Mouse (Mus musculus) MEL (cell line): ENCODE measurements at regions not wholly inside any gene's neighbourhood (a gene's known extent, or its start where the extent isn't known, plus 50 kb on each side); places are given as distances from the start of the nearest gene placed in this dataset.

Experiments used
- DNase-seq: peaks from one replicate; pipeline ENCODE4 v3.0.0; 2011; ENCODE audit warnings: low read depth, low spot score
- H3K27ac ChIP-seq: 2 replicates; pipeline ENCODE4 v1.5.1; 2012; ENCODE audit warnings: low read depth, mild to moderate bottlenecking, control low read depth, low read length, moderate library complexity; ENCODE audit not compliant: control insufficient read depth
- H3K27me3 ChIP-seq, 2 experiments: fragments of 150-350 bp in 1 of 2; sonication (generic) in 1 of 2; 2 replicates each; pipeline ENCODE4 v1.6.1; 2012; ENCODE audit warnings: low read length in 2 of 2, mild to moderate bottlenecking in 2 of 2, improper control_type of control experiment in 1 of 2, moderate library complexity in 1 of 2; ENCODE audit not compliant: insufficient read depth in 2 of 2, control insufficient read depth in 1 of 2
- H3K36me3 ChIP-seq, 2 experiments: 2 replicates each; pipeline ENCODE4 v1.6.1; 2012 to 2014; ENCODE audit warnings: low read length in 2 of 2, improper control_type of control experiment in 1 of 2, inconsistent platforms in 1 of 2, mild to moderate bottlenecking in 1 of 2; ENCODE audit not compliant: insufficient read depth in 2 of 2, control insufficient read depth in 1 of 2
- H3K4me1 ChIP-seq, 2 experiments: fragments of 150-350 bp in 1 of 2; sonication (generic) in 1 of 2; 2 replicates each; pipeline ENCODE4 v1.6.1; 2012; ENCODE audit warnings: low read length in 2 of 2, improper control_type of control experiment in 1 of 2, mild to moderate bottlenecking in 1 of 2; ENCODE audit not compliant: insufficient read depth in 2 of 2, control insufficient read depth in 1 of 2
- H3K4me3 ChIP-seq, 2 experiments: fragments of 150-350 bp in 1 of 2; sonication (generic) in 1 of 2; 2 replicates each; pipeline ENCODE4 v1.5.1; 2012; ENCODE audit warnings: low read depth in 2 of 2, low read length in 2 of 2, mild to moderate bottlenecking in 2 of 2, moderate library complexity in 2 of 2, control low read depth in 1 of 2, improper control_type of control experiment in 1 of 2; ENCODE audit not compliant: control insufficient read depth in 1 of 2, insufficient read depth in 1 of 2
- H3K79me2 ChIP-seq: 2 replicates; pipeline ENCODE4 v1.6.1; 2012; ENCODE audit warnings: mild to moderate bottlenecking, low read length, moderate library complexity; ENCODE audit not compliant: control insufficient read depth, poor library complexity, insufficient read depth
- H3K9ac ChIP-seq: 2 replicates; pipeline ENCODE4 v1.6.1; 2012; ENCODE audit warnings: low read depth, mild to moderate bottlenecking, control low read depth, low read length, moderate library complexity; ENCODE audit not compliant: control insufficient read depth, poor library complexity, severe bottlenecking
- H3K9me3 ChIP-seq: fragments of 150-350 bp; sonication (generic); replicated peaks from 2 replicates; pipeline ENCODE4 v1.6.1; 2012; ENCODE audit warnings: mild to moderate bottlenecking, low read length, improper control_type of control experiment, moderate library complexity; ENCODE audit not compliant: insufficient read depth
- BHLHE40 ChIP-seq: IDR thresholded peaks from 2 replicates; pipeline ENCODE4 v1.6.1; 2012; ENCODE audit warnings: low read depth, mild to moderate bottlenecking, inconsistent platforms, low read length, improper control_type of control experiment, borderline replicate concordance
- CHD2 ChIP-seq: IDR thresholded peaks from 2 replicates; pipeline ENCODE4 v1.6.1; 2011; ENCODE audit warnings: low read length, improper control_type of control experiment
- CTCF ChIP-seq, 3 experiments: IDR thresholded peaks in 2 of 3; conservative IDR thresholded peaks in 1 of 3; 2 replicates each; pipeline ENCODE4 v1.5.1; 2011 to 2012; ENCODE audit warnings: low read length in 3 of 3, low read depth in 2 of 3, mild to moderate bottlenecking in 2 of 3, improper control_type of control experiment in 1 of 3, inconsistent platforms in 1 of 3, mixed read lengths in 1 of 3, moderate library complexity in 1 of 3; ENCODE audit not compliant: control insufficient read depth in 1 of 3, insufficient read depth in 1 of 3, poor library complexity in 1 of 3, severe bottlenecking in 1 of 3
- E2F4 ChIP-seq: IDR thresholded peaks from 2 replicates; pipeline ENCODE4 v1.6.1; 2011; ENCODE audit warnings: low read depth, low read length, improper control_type of control experiment, borderline replicate concordance
- ELF1 ChIP-seq: IDR thresholded peaks from 2 replicates; pipeline ENCODE4 v1.6.1; 2014; ENCODE audit warnings: low read depth, mild to moderate bottlenecking, inconsistent platforms, low read length, improper control_type of control experiment, moderate library complexity
- ETS1 ChIP-seq: IDR thresholded peaks from 2 replicates; pipeline ENCODE4 v1.6.1; 2012; ENCODE audit warnings: low read depth, mild to moderate bottlenecking, inconsistent platforms, low read length, improper control_type of control experiment, moderate library complexity
- GABPA ChIP-seq: IDR thresholded peaks from 2 replicates; pipeline ENCODE4 v1.6.1; 2012; ENCODE audit warnings: low read depth, mild to moderate bottlenecking, inconsistent platforms, low read length, improper control_type of control experiment, moderate library complexity
- GATA1 ChIP-seq: IDR thresholded peaks from 2 replicates; pipeline ENCODE4 v1.6.1; 2011; ENCODE audit warnings: low read depth, low read length, improper control_type of control experiment
- HCFC1 ChIP-seq: IDR thresholded peaks from 2 replicates; pipeline ENCODE4 v1.6.1; 2012; ENCODE audit warnings: low read depth, mild to moderate bottlenecking, inconsistent platforms, low read length, improper control_type of control experiment, moderate library complexity
- JUND ChIP-seq: IDR thresholded peaks from 2 replicates; pipeline ENCODE4 v1.6.1; 2011; ENCODE audit warnings: low read depth, mild to moderate bottlenecking, improper control_type of control experiment, low read length
- KAT2A ChIP-seq: conservative IDR thresholded peaks from 2 replicates; pipeline ENCODE4 v1.6.1; 2012; ENCODE audit warnings: low read depth, low read length, improper control_type of control experiment, inconsistent platforms
- MEF2A ChIP-seq: IDR thresholded peaks from 2 replicates; pipeline ENCODE4 v1.6.1; 2014; ENCODE audit warnings: low read depth, mild to moderate bottlenecking, inconsistent platforms, low read length, improper control_type of control experiment; ENCODE audit not compliant: poor library complexity, insufficient replicate concordance, severe bottlenecking; ENCODE audit errors: extremely low read depth
- MXI1 ChIP-seq: IDR thresholded peaks from 2 replicates; pipeline ENCODE4 v1.6.1; 2011; ENCODE audit warnings: mild to moderate bottlenecking, low read depth, low read length, improper control_type of control experiment
- MYB ChIP-seq: IDR thresholded peaks from 2 replicates; pipeline ENCODE4 v1.6.1; 2011; ENCODE audit warnings: mild to moderate bottlenecking, low read depth, low read length, improper control_type of control experiment
- MYC ChIP-seq: IDR thresholded peaks from 2 replicates; pipeline ENCODE4 v1.6.1; 2011; ENCODE audit warnings: low read depth, mild to moderate bottlenecking, low read length, improper control_type of control experiment, moderate library complexity
- NELFE ChIP-seq: IDR thresholded peaks from 2 replicates; pipeline ENCODE4 v1.6.1; 2011; ENCODE audit warnings: low read depth, low read length, improper control_type of control experiment
- NRF1 ChIP-seq: IDR thresholded peaks from 2 replicates; pipeline ENCODE4 v1.6.1; 2014; ENCODE audit warnings: low read depth, mild to moderate bottlenecking, inconsistent platforms, low read length, improper control_type of control experiment, moderate library complexity; ENCODE audit not compliant: poor library complexity, insufficient read depth, severe bottlenecking
- POLR2A ChIP-seq, 2 experiments: IDR thresholded peaks; 2 replicates each; pipeline ENCODE4 v1.6.1; 2011 to 2012; ENCODE audit warnings: low read length in 2 of 2, mild to moderate bottlenecking in 2 of 2, control low read depth in 1 of 2, improper control_type of control experiment in 1 of 2, low read depth in 1 of 2, moderate library complexity in 1 of 2; ENCODE audit not compliant: control insufficient read depth in 1 of 2, insufficient read depth in 1 of 2, poor library complexity in 1 of 2
- POLR2AphosphoS2 ChIP-seq: IDR thresholded peaks from 2 replicates; pipeline ENCODE4 v1.6.1; 2011; ENCODE audit warnings: low read length, improper control_type of control experiment
- POLR2AphosphoS5 ChIP-seq: IDR thresholded peaks from 2 replicates; pipeline ENCODE4 v1.6.1; 2012; ENCODE audit warnings: low read depth, borderline replicate concordance, mild to moderate bottlenecking, inconsistent platforms, low read length, moderate library complexity, mixed read lengths
- RAD21 ChIP-seq: IDR thresholded peaks from 2 replicates; pipeline ENCODE4 v1.6.1; 2011; ENCODE audit warnings: mild to moderate bottlenecking, low read depth, low read length, improper control_type of control experiment
- RCOR1 ChIP-seq: IDR thresholded peaks from 2 replicates; pipeline ENCODE4 v1.6.1; 2012; ENCODE audit warnings: low read depth, mild to moderate bottlenecking, inconsistent platforms, low read length, improper control_type of control experiment
- SIN3A ChIP-seq: IDR thresholded peaks from 2 replicates; pipeline ENCODE4 v1.6.1; 2012; ENCODE audit warnings: low read length, improper control_type of control experiment, inconsistent platforms
- SMC3 ChIP-seq: IDR thresholded peaks from 2 replicates; pipeline ENCODE4 v1.6.1; 2011; ENCODE audit warnings: low read depth, low read length, improper control_type of control experiment
- TAL1 ChIP-seq: IDR thresholded peaks from 2 replicates; pipeline ENCODE4 v1.6.1; 2012; ENCODE audit warnings: mild to moderate bottlenecking, inconsistent platforms, low read length, moderate library complexity, mixed read lengths
- TBP ChIP-seq: IDR thresholded peaks from 2 replicates; pipeline ENCODE4 v1.8.0; 2011; ENCODE audit warnings: low read depth, low read length, improper control_type of control experiment
- UBTF ChIP-seq: IDR thresholded peaks from 2 replicates; pipeline ENCODE4 v1.6.1; 2012; ENCODE audit warnings: low read depth, mild to moderate bottlenecking, inconsistent platforms, low read length, improper control_type of control experiment, moderate library complexity, borderline replicate concordance; ENCODE audit not compliant: insufficient read depth
- USF1 ChIP-seq: IDR thresholded peaks from 2 replicates; pipeline ENCODE4 v1.6.1; 2014; ENCODE audit warnings: low read depth, mild to moderate bottlenecking, inconsistent platforms, low read length, improper control_type of control experiment, moderate library complexity
- USF2 ChIP-seq, 2 experiments: IDR thresholded peaks; 2 replicates each; pipeline ENCODE4 v1.6.1; 2011 to 2012; ENCODE audit warnings: improper control_type of control experiment in 2 of 2, low read length in 2 of 2, borderline replicate concordance in 1 of 2, inconsistent platforms in 1 of 2, low read depth in 1 of 2, mild to moderate bottlenecking in 1 of 2; ENCODE audit not compliant: insufficient read depth in 1 of 2
- ZKSCAN1 ChIP-seq: IDR thresholded peaks from 2 replicates; pipeline ENCODE4 v1.6.1; 2012; ENCODE audit warnings: low read depth, mild to moderate bottlenecking, inconsistent platforms, low read length, improper control_type of control experiment, moderate library complexity
- ZNF384 ChIP-seq: IDR thresholded peaks from 2 replicates; pipeline ENCODE4 v1.6.1; 2012; ENCODE audit warnings: low read depth, mild to moderate bottlenecking, inconsistent platforms, low read length, improper control_type of control experiment

GRCm38 (mm10) chr8:109360081-109360715 is 133.6 kb upstream of the Pmfbp1 start:
- no peak for DNase-seq
- Histone ChIP-seq H3K79me2 (no peaks in the 10 kb centered on the region), H3K4me1 (no peaks in the 10 kb centered on the region), H3K36me3 (no peaks in the 10 kb centered on the region), H3K9me3 (no peaks in the 10 kb centered on the region), H3K9ac (no peak overlapping the region), H3K27me3 (no peaks in the 10 kb centered on the region), H3K27ac (no peak overlapping the region), H3K4me3 (no peak overlapping the region)
- TF ChIP-seq BHLHE40 = no peak
- no peak for TF ChIP-seq GATA1
- TF ChIP-seq POLR2AphosphoS2 = no peak
- no peak for TF ChIP-seq TBP
- TF ChIP-seq RCOR1 = no peak
- TF ChIP-seq MEF2A = no peak
- no peak for TF ChIP-seq UBTF
- TF ChIP-seq MYB = no peak
- TF ChIP-seq E2F4 = no peak
- TF ChIP-seq CHD2 = no peak
- no peak for TF ChIP-seq RAD21
- TF ChIP-seq ETS1 = no peak
- TF ChIP-seq POLR2A (IDR thresholded peaks at IDR 0.05; ENCODE audit: control insufficient read depth in 1 of 2, insufficient read depth in 1 of 2, low read depth in 1 of 2, low read length in 2 of 2, poor library complexity in 1 of 2) = no peak
- no peak for TF ChIP-seq MXI1
- TF ChIP-seq GABPA = no peak
- no peak for TF ChIP-seq MYC
- no peak for TF ChIP-seq POLR2AphosphoS5
- no peak for TF ChIP-seq TAL1
- TF ChIP-seq JUND = no peak
- no peak for TF ChIP-seq CTCF (IDR thresholded peaks at IDR 0.05 in 2 of 3, conservative IDR thresholded peaks at IDR 0.05 in 1 of 3; ENCODE audit: control insufficient read depth in 1 of 3, insufficient read depth in 1 of 3, low read depth in 2 of 3, low read length in 3 of 3, poor library complexity in 1 of 3, severe bottlenecking in 1 of 3)

GRCm38 (mm10) chr8:109360904-109361303 is 132.9 kb upstream of the Pmfbp1 start:
- no peak for DNase-seq
- Histone ChIP-seq H3K27me3 (no peaks in the 10 kb centered on the region), H3K36me3 (no peaks in the 10 kb centered on the region)
- TF ChIP-seq JUND (no peak), NELFE (no peak), USF2 (IDR thresholded peaks at IDR 0.05; ENCODE audit: borderline replicate concordance in 1 of 2, insufficient read depth in 1 of 2, low read depth in 1 of 2, low read length in 2 of 2) (no peak), MYB (no peak), SMC3 (no peak), ELF1 (no peak), KAT2A (no peak), TBP (no peak), TAL1 (no peak), UBTF (no peak), NRF1 (no peak), SIN3A (no peak), MXI1 (no peak), POLR2AphosphoS5 (no peak), ZNF384 (no peak), USF1 (no peak), HCFC1 (no peak), ZKSCAN1 (no peak)
- TF ChIP-seq, all 39 proteins: peak for 0
- no peak overlapping the region for H3K4me3 ChIP-seq
- H3K9me3 ChIP-seq = no peaks in the 10 kb centered on the region
- no peaks in the 10 kb centered on the region for H3K79me2 ChIP-seq
- no peaks in the 10 kb centered on the region for H3K4me1 ChIP-seq
- no peak overlapping the region for H3K27ac ChIP-seq
- H3K9ac ChIP-seq = no peak overlapping the region
